Mouse (Mus musculus) limb, embryonic 14.5 days (tissue): Measurements from ENCODE around the gene Mcm10. TPM values are rescaled to one million over a fixed set of nuclear protein-coding genes. Genes with fewer than 3 reads are reported as not detected.
A peak's percentile ranks its signal among the peaks of the same experiment; 100 is the strongest.

Experiments
- ATAC-seq: fragments of 200-750 bp; cut with Nextera tagmentation; 2 replicates; pipeline ENCODE4 v1.8.0; 2017; ENCODE audit warnings: low read depth, moderate number of reproducible peaks, moderate TSS enrichment; ENCODE audit not compliant: low FRiP score
- DNase-seq: peaks from one replicate; pipeline ENCODE4 v3.0.0-alpha.2; 2015; ENCODE audit warnings: low spot score
- H3K27ac ChIP-seq: fragments of 300-500 bp; sonication (generic); replicated peaks from 2 replicates; pipeline ENCODE4 v1.5.1; 2014; ENCODE audit warnings: low read depth, mild to moderate bottlenecking, low read length, moderate library complexity, mixed read lengths
- H3K27me3 ChIP-seq: fragments of 300-500 bp; sonication (generic); 2 replicates; pipeline ENCODE4 v1.6.1; 2014; ENCODE audit warnings: low read length, mixed read lengths; ENCODE audit not compliant: control insufficient read depth, insufficient read depth
- H3K36me3 ChIP-seq: fragments of 300-500 bp; sonication (generic); 2 replicates; pipeline ENCODE4 v1.6.1; 2014; ENCODE audit warnings: mild to moderate bottlenecking, low read length, moderate library complexity, mixed read lengths; ENCODE audit not compliant: control insufficient read depth, insufficient read depth
- H3K4me1 ChIP-seq: fragments of 300-500 bp; sonication (generic); 2 replicates; pipeline ENCODE4 v1.6.1; 2014; ENCODE audit warnings: antibody characterized with exemption, low read length, mixed read lengths; ENCODE audit not compliant: control insufficient read depth, insufficient read depth
- H3K4me2 ChIP-seq: fragments of 300-500 bp; sonication (generic); replicated peaks from 2 replicates; pipeline ENCODE4 v1.6.1; 2014; ENCODE audit warnings: low read depth, mild to moderate bottlenecking, low read length, moderate library complexity; ENCODE audit not compliant: severe bottlenecking
- H3K4me3 ChIP-seq: fragments of 300-500 bp; sonication (generic); replicated peaks from 2 replicates; pipeline ENCODE4 v1.5.1; 2014; ENCODE audit warnings: low read length
- H3K9ac ChIP-seq: fragments of 300-500 bp; sonication (generic); 2 replicates; pipeline ENCODE4 v1.6.1; 2014; ENCODE audit warnings: mild to moderate bottlenecking, low read depth, low read length, moderate library complexity; ENCODE audit not compliant: severe bottlenecking
- H3K9me3 ChIP-seq: fragments of 300-500 bp; sonication (generic); 2 replicates; pipeline ENCODE4 v1.6.1; 2016; ENCODE audit warnings: low read length; ENCODE audit not compliant: control insufficient read depth
- POLR2A ChIP-seq: fragments of 200-500 bp; IDR thresholded peaks from 2 replicates; pipeline ENCODE4 v1.8.0; 2012; ENCODE audit warnings: inconsistent platforms, mild to moderate bottlenecking, moderate library complexity, borderline replicate concordance; ENCODE audit not compliant: insufficient read depth, insufficient read length; ENCODE audit errors: extremely low read depth
- WGBS: fragments of 180-500 bp; shearing (Covaris S2); extraction: QIAGEN DNeasy Blood & Tissue Kit; methylation state at CpG from one replicate; pipeline ENCODE4 v1.1.7; 2014; 5-methylcytosine and 5-hydroxymethylcytosine counted together
- polyA plus RNA-seq, 2 experiments: library from polyadenylated mRNA; depleted of rRNA in 1 of 2; stranded (reverse) in 1 of 2; unstranded in 1 of 2; fragments of >200 nt; fragmentation: Nextera tagmentation in 1 of 2; extraction: Ambion mirVana in 1 of 2; gene quantifications; 2 replicates each; pipeline versions ENCODE4 v1.2.1 to v1.2.3; 2012 to 2014

Mcm10 gene
- 22.8 and 25.5 TPM in 2 replicates for polyA plus RNA-seq (2012; rRNA removed)
- 22.2 and 24.9 TPM in 2 replicates for polyA plus RNA-seq (2014; fragmentation: Nextera tagmentation; extraction: Ambion mirVana)

DNA sequence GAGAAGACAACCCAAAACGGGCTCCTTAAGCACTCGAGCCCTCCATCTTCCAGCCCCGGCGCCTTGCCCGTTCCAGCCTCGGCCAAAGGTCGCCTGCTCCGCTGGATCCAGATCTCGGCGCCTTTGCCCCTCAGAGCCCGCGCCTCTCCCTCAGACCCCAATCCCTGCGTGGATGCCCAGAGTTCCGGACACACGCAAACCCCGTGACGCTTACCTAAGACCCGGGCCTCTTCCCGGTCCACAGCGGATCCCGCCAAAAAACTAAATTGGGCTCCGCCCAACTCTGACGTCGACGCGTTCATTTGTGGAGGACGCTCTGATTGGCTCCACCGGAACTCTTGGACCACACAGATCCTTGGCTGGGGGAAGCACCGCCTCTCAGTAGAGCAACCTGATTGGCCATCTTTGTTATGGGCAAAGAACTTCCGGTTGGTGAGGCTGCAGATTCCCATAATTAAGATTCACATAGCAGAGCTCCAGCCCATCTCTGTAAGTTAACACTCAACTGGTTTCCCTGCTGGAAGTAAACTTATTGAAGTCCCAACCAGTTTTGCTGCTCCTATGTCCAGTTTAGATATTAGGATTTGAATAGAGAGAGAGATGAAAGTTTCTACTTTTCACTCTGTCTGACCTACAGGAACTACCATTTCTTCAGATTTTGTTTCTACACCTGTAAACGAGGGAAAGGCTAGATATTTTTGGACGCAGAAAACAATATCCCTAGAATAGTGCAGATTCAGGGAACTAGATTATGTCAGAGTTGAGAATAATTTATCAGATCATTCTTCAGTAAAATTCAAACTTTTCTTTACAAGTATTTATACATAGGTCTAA lies at the start of gene Mcm10:
TSS of gene Mcm10 (minus strand) at position 301 of the 834 bp plus-strand sequence.
- ATAC-seq (peak; percentile 100), DNase-seq (peak; percentile 98)
- WGBS = 4% methylated on average over 32 of the region's 32 CpGs
- H3K4me3 ChIP-seq = peak within 1 kb of the TSS; percentile 65
- H3K4me1 ChIP-seq = peaks cover 8% of the 10 kb centered on the region; the same call in 1 of the 2 replicates
- peaks cover 13% of the 10 kb centered on the region; the same call in 1 of the 2 replicates for H3K36me3 ChIP-seq
- TF ChIP-seq POLR2A = 0 out of 2 replicates have a peak, but pooled peaks have one; percentile 27
- peak within 1 kb of the TSS; percentile 61 for H3K4me2 ChIP-seq
- no peaks in the 10 kb centered on the region for H3K27me3 ChIP-seq
- no peak within 1 kb of the TSS for H3K27ac ChIP-seq
- peak within 1 kb of the TSS; percentile 69 for H3K9ac ChIP-seq
- H3K9me3 ChIP-seq = no peaks in the 10 kb centered on the region

DNA sequence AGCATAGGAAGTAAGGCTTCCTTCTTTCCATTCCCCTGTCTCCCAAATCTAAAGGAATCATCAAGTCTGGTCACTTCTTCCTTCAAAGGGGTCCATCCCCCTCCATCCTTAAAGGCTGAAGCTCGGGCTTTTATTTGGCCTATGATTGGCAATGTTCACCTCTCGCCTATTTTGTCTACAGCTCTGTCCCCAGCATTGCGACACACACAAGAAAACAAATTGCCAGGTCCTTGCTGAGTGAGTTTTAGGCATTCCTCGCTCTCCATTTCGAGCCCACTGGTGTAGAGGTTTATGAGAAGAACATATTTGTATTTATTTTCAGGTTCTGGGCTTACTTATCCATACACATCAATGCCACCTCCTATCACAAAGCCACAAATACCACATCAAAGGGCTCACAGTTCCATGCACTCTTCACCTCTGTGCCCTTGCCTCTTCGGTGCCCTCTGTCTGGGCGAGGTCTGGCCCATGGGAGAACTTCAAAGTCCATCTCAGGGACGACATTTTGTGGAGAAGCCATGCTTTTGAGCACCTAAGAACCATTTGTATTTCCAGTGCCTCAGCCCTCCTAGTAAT lies 48.6 kb upstream of the Mcm10 start:
- DNase-seq = no peak
- no peak overlapping the region for H3K4me2 ChIP-seq
- 72% methylated on average over 8 of the region's 8 CpGs for WGBS
- peaks cover 8% of the 10 kb centered on the region; the same call in 1 of the 2 replicates for H3K4me1 ChIP-seq
- TF ChIP-seq POLR2A = no peak
- H3K27ac ChIP-seq = no peak overlapping the region
- H3K36me3 ChIP-seq = no peaks in the 10 kb centered on the region
- H3K27me3 ChIP-seq = no peaks in the 10 kb centered on the region
- ATAC-seq = no peak
- no peak overlapping the region for H3K4me3 ChIP-seq
- H3K9ac ChIP-seq = no peak overlapping the region
- H3K9me3 ChIP-seq = no peaks in the 10 kb centered on the region

GRCm38 (mm10) chr2:5059997-5060396 lies 47.4 kb upstream of the Mcm10 start:
- H3K27ac ChIP-seq = no peak overlapping the region
- no peak overlapping the region for H3K4me2 ChIP-seq
- 82% methylated on average over 4 of the region's 4 CpGs for WGBS
- H3K4me1 ChIP-seq = peaks cover 8% of the 10 kb centered on the region; the same call in 1 of the 2 replicates
- H3K36me3 ChIP-seq = no peaks in the 10 kb centered on the region
- no peak overlapping the region for H3K4me3 ChIP-seq
- TF ChIP-seq POLR2A = no peak
- H3K9ac ChIP-seq = no peak overlapping the region
- ATAC-seq = no peak
- DNase-seq = no peak
- H3K27me3 ChIP-seq = no peaks in the 10 kb centered on the region
- H3K9me3 ChIP-seq = no peaks in the 10 kb centered on the region

- WGBS = 85% methylated on average over 5 of the region's 5 CpGs
- Histone ChIP-seq H3K4me1 (peaks cover 8% of the 10 kb centered on the region; the same call in 1 of the 2 replicates), H3K27me3 (no peaks in the 10 kb centered on the region), H3K4me3 (no peak overlapping the region), H3K4me2 (no peak overlapping the region), H3K36me3 (no peaks in the 10 kb centered on the region), H3K27ac (no peak overlapping the region), H3K9ac (no peak overlapping the region), H3K9me3 (no peaks in the 10 kb centered on the region)
- no peak for TF ChIP-seq POLR2A
- ATAC-seq (no peak), DNase-seq (no peak)
These were observed 45.8 kb upstream of the Mcm10 start for GRCm38 (mm10) chr2:5058436-5058835.

- no peak for ATAC-seq
- no peaks in the 10 kb centered on the region for H3K9me3 ChIP-seq
These were observed 38.0 kb upstream of the Mcm10 start for GRCm38 (mm10) chr2:5050562-5050961.

More at GRCm38 (mm10) chr2:5050562-5050961, 38.0 kb upstream of the Mcm10 start:
- Histone ChIP-seq H3K4me1 (no peaks in the 10 kb centered on the region), H3K4me2 (no peak overlapping the region), H3K9ac (no peak overlapping the region), H3K27me3 (no peaks in the 10 kb centered on the region), H3K36me3 (no peaks in the 10 kb centered on the region), H3K27ac (no peak overlapping the region), H3K4me3 (no peak overlapping the region)
- no peak for DNase-seq
- 87% methylated on average over 2 of the region's 2 CpGs for WGBS
- TF ChIP-seq POLR2A = no peak
